Mouse (Mus musculus) hindbrain, embryonic 14.5 days (tissue): ENCODE measurements at regions not wholly inside any gene's neighbourhood (a gene's known extent, or its start where the extent isn't known, plus 50 kb on each side); places are given as distances from the start of the nearest gene placed in this dataset.

Experiments
- ATAC-seq: fragments of 200-750 bp; cut with Nextera tagmentation; 2 replicates; pipeline ENCODE4 v1.8.0; 2017; ENCODE audit warnings: moderate number of reproducible peaks, mild to moderate bottlenecking, moderate TSS enrichment, moderate library complexity; ENCODE audit not compliant: low FRiP score
- DNase-seq: peaks from one replicate; pipeline ENCODE4 v3.0.0-alpha.2; 2015; ENCODE audit warnings: low spot score
- H3K27ac ChIP-seq: fragments of 300-500 bp; sonication (generic); 2 replicates; pipeline ENCODE4 v1.5.1; 2014; ENCODE audit warnings: mild to moderate bottlenecking, moderate library complexity
- H3K27me3 ChIP-seq: fragments of 300-500 bp; sonication (generic); 2 replicates; pipeline ENCODE4 v1.6.1; 2014; ENCODE audit warnings: mild to moderate bottlenecking, low read length, mixed read lengths; ENCODE audit not compliant: control insufficient read depth, insufficient read depth
- H3K36me3 ChIP-seq: fragments of 300-500 bp; sonication (generic); replicated peaks from 2 replicates; pipeline ENCODE4 v1.6.1; 2014; ENCODE audit not compliant: control insufficient read depth, insufficient read depth
- H3K4me1 ChIP-seq: fragments of 300-500 bp; sonication (generic); replicated peaks from 2 replicates; pipeline ENCODE4 v1.6.1; 2014; ENCODE audit warnings: antibody characterized with exemption, low read length, mixed read lengths; ENCODE audit not compliant: control insufficient read depth, insufficient read depth
- H3K4me2 ChIP-seq: fragments of 300-500 bp; sonication (generic); replicated peaks from 2 replicates; pipeline ENCODE4 v1.6.1; 2014; ENCODE audit warnings: mild to moderate bottlenecking, moderate library complexity
- H3K4me3 ChIP-seq: fragments of 300-500 bp; sonication (generic); replicated peaks from 2 replicates; pipeline ENCODE4 v1.5.1; 2014; ENCODE audit warnings: mild to moderate bottlenecking, low read length
- H3K9ac ChIP-seq: fragments of 300-500 bp; sonication (generic); 2 replicates; pipeline ENCODE4 v1.6.1; 2014
- H3K9me3 ChIP-seq: fragments of 300-500 bp; sonication (generic); 2 replicates; pipeline ENCODE4 v1.6.1; 2016; ENCODE audit warnings: low read length; ENCODE audit not compliant: control insufficient read depth
- WGBS: fragments of 180-500 bp; shearing (Covaris S2); extraction: QIAGEN DNeasy Blood & Tissue Kit; methylation state at CpG from one replicate; pipeline ENCODE4 v1.1.7; 2014; 5-methylcytosine and 5-hydroxymethylcytosine counted together

DNA sequence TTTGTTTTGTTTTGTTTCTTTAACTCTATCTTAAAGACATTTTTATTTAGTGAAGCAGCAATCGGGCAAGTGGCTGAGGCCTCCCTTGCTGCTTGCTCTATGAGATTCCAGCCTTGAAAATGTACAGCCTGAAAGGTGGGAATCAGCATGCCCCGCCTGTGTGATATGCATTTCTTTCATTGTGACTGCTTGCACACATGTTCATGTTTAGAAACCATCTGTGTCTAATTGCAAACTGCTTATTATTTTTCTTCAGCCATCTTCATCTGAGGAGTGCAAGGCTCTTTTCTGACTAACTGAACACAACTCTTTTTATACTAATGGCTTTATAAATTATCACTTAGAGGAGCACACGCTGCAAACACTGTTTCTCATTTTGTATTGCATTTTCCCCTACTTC, 449.0 kb upstream of the Sptlc3 start:
- no peak overlapping the region for H3K4me2 ChIP-seq
- H3K4me1 ChIP-seq, result no peaks in the 10 kb centered on the region
- ATAC-seq, result no peak
- H3K36me3 ChIP-seq, result no peaks in the 10 kb centered on the region
- H3K27ac ChIP-seq, result no peak overlapping the region
- no peak for DNase-seq
- 0 out of 2 replicates have a peak, but pooled peaks cover 6% of the 10 kb centered on the region for H3K9me3 ChIP-seq
- no peak overlapping the region for H3K9ac ChIP-seq
- H3K27me3 ChIP-seq, result no peaks in the 10 kb centered on the region
- 77% methylated on average over 3 of the region's 3 CpGs for WGBS
- H3K4me3 ChIP-seq, result no peak overlapping the region

DNA sequence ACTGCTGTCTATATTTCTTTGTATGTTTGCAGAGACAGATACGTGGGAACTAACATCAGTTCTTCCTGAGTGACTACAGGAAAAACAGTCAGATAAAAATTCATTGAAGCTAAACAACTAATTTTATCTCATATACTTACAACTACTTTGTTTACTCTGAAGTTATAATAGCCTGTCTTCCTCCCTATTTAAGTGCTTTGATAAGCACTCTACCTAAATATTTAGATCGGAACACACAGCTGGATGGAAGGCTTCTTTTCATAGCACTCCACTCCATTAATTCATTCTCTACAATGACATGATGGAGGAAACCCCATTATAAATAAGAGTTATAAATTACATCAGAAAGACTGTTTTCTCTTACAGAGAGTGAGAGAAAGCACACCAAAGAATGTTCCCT, 438.5 kb upstream of the Sptlc3 start:
- ATAC-seq, result no peak
- Histone ChIP-seq H3K4me2 (no peak overlapping the region), H3K9ac (no peak overlapping the region), H3K4me3 (no peak overlapping the region), H3K27ac (no peak overlapping the region), H3K36me3 (no peaks in the 10 kb centered on the region), H3K27me3 (no peaks in the 10 kb centered on the region), H3K9me3 (no peaks in the 10 kb centered on the region), H3K4me1 (no peaks in the 10 kb centered on the region)
- 79% methylated on average over 2 of the region's 2 CpGs for WGBS
- DNase-seq, result no peak

DNA sequence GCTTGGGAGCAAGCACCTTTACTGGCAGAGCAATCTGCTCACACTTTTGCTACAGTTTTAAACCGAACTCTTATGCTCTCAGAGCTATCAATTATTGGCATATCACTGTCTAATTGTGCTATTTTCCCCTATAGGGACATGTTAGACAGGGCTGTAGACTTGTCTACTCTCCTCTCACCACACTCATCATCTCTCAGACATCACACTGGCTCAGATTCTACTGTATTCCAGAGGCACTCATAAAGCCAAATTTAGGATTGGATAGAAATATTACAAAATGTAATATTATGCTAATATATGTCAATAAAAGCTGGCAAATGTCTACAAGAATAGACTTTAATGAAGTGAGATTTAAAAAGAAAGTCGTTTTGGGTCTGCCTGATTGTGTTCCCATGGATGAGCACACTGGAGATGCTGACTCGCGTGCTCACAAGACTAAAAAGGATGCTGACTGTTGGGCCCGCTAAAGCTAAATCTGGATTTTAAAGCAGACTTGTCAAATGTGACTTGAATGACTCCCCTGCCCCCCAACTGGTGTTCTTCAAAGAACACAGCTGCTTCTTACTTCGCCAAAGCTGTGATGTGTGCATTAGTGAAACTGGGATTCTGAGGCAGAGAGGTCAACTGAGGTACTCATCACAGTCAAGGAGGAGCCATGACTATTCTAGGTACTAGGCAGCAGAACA, 424.3 kb upstream of the Sptlc3 start:
- ATAC-seq, result no peak
- no peak for DNase-seq

DNA sequence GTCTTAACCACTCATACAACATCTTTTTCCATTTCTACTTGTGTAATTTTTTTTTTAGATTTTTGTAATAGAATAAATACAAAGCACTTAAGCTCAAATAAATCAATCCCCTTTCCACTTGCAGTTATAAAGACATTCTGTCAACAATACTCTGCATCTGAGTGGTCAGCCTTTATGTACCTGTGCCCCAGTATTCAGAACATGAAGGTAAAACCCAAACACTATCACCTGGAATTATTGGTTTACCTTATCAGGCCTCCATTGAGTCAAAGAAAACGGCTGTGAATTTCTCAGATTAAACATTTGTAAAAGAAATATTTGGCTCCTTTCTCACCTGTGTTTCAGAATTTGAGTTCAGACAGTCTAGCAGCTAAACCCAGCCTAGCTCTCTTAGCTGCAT, 422.0 kb upstream of the Sptlc3 start:
- H3K36me3 ChIP-seq, result no peaks in the 10 kb centered on the region
- H3K4me3 ChIP-seq, result no peak overlapping the region
- H3K9me3 ChIP-seq, result no peaks in the 10 kb centered on the region
- H3K4me2 ChIP-seq, result no peak overlapping the region
- 0 out of 2 replicates have a peak overlapping the region, but pooled peaks have one; percentile 9 for H3K27ac ChIP-seq
- H3K9ac ChIP-seq, result no peak overlapping the region
- no peak for DNase-seq
- 79% methylated on average over 1 of the region's 1 CpGs for WGBS
- H3K4me1 ChIP-seq, result no peaks in the 10 kb centered on the region
- no peak for ATAC-seq
- no peaks in the 10 kb centered on the region for H3K27me3 ChIP-seq

More for the DNA sequence above, 424.3 kb upstream of the Sptlc3 start:
- Histone ChIP-seq H3K9ac (no peak overlapping the region), H3K36me3 (no peaks in the 10 kb centered on the region), H3K27me3 (no peaks in the 10 kb centered on the region), H3K27ac (no peak overlapping the region), H3K4me3 (no peak overlapping the region), H3K4me1 (no peaks in the 10 kb centered on the region), H3K4me2 (no peak overlapping the region), H3K9me3 (no peaks in the 10 kb centered on the region)
- 84% methylated on average over 6 of the region's 6 CpGs for WGBS

DNA sequence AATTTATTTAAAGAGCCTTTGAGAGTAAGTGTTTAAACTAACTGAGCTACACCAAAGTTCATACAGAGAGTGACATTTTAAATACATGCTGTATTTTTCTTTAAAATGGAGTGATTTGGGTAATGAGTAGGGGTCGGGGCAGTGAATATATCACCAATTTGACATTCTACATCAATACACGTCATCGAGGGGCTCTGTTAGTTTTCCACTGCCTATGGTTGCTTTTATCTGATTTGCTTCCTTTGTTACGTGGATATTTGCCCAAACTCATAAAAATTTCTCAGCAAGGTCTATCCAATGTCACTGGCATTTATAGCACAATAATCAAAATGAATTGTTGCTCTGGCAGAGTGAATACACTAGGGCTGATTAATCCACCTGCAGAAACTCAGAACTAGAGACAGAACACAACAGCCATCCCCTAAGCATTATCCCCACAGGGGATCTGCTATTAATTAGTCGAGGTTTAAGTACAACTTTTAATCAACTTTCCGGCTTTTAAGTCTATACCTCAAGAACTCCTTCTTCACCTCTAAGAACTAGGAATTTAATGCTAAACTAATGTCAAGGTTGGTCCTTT, 400.1 kb upstream of the Sptlc3 start:
- H3K27ac ChIP-seq, result no peak overlapping the region
- no peak overlapping the region for H3K9ac ChIP-seq
- H3K9me3 ChIP-seq, result peaks cover 6% of the 10 kb centered on the region; the same call in 1 of the 2 replicates
- H3K27me3 ChIP-seq, result no peaks in the 10 kb centered on the region
- H3K4me3 ChIP-seq, result no peak overlapping the region
- DNase-seq, result no peak
- H3K4me2 ChIP-seq, result no peak overlapping the region
- no peaks in the 10 kb centered on the region for H3K4me1 ChIP-seq
- ATAC-seq, result no peak
- 82% methylated on average over 6 of the region's 6 CpGs for WGBS
- H3K36me3 ChIP-seq, result no peaks in the 10 kb centered on the region

DNA sequence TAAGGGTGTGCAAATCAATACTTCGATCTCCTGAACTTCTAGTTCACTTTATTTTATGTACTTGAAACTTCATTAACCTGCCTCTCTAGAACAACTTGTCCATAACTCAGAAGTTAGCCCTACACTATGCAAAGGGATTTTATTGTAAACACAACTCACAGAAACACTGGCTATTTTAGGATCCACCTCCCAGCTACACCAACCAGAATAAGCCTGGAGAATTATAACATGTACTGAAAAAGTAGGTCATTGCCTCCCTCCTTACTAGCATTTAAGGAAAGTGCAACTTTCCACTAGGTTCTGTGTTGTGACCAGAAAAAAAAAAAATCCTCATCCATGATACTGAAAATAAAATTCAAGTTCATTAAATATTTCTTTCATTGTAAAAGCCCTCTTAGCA, 382.0 kb upstream of the Sptlc3 start:
- 92% methylated on average over 1 of the region's 1 CpGs for WGBS
- DNase-seq, result no peak

DNA sequence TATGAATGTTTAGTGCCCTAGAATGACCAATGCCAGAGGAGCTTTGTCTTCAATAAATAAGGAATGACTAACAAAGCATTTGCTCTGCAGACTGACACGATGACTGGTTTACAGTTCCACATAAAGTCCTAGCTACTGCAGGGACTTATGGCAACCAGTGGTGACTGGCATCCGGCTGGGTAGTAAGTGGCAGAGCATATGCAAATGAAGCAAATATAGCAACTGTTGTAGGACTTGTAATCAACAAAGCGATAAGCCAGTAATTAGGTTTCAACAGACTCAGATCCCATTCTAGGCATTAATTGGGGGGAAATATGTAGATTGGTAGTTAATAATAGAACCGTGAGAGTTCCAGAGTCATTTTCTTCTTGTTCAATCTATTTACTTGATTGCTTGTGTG, 379.2 kb upstream of the Sptlc3 start:
- Histone ChIP-seq H3K27me3 (no peaks in the 10 kb centered on the region), H3K27ac (no peak overlapping the region), H3K9ac (no peak overlapping the region), H3K4me2 (no peak overlapping the region), H3K9me3 (no peaks in the 10 kb centered on the region), H3K4me1 (no peaks in the 10 kb centered on the region), H3K4me3 (no peak overlapping the region), H3K36me3 (no peaks in the 10 kb centered on the region)
- WGBS, result 83% methylated on average over 4 of the region's 4 CpGs
- no peak for DNase-seq
- ATAC-seq, result no peak

More for the DNA sequence above, 382.0 kb upstream of the Sptlc3 start:
- Histone ChIP-seq H3K4me3 (no peak overlapping the region), H3K4me1 (no peaks in the 10 kb centered on the region), H3K36me3 (no peaks in the 10 kb centered on the region), H3K9me3 (no peaks in the 10 kb centered on the region), H3K9ac (no peak overlapping the region), H3K27me3 (no peaks in the 10 kb centered on the region), H3K27ac (no peak overlapping the region), H3K4me2 (no peak overlapping the region)
- ATAC-seq, result no peak

DNA sequence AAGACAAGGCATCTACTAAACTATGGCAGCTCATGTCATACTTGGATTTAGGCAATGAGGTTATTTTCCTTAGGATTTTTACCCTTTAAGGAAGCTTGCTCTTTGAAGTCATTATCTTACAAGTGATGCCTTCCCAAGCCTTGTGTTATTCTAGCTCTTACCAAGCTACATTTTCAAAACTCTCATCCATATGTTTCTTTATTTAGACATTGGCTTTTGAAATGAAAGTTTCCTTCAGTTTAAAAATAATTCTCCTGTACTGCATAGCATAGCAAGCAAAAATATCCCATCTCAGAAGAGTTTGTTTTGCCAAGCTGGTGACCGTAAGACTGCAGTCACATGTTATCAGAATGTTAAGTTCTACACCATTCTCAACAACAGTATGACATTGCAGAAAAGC, 372.8 kb upstream of the Sptlc3 start:
- no peak overlapping the region for H3K9ac ChIP-seq
- no peak for DNase-seq
- no peak overlapping the region for H3K4me3 ChIP-seq
- H3K4me1 ChIP-seq, result no peaks in the 10 kb centered on the region
- WGBS, result 86% methylated on average over 1 of the region's 1 CpGs
- no peak overlapping the region for H3K27ac ChIP-seq
- ATAC-seq, result no peak
- H3K4me2 ChIP-seq, result no peak overlapping the region
- no peaks in the 10 kb centered on the region for H3K9me3 ChIP-seq
- H3K36me3 ChIP-seq, result no peaks in the 10 kb centered on the region
- H3K27me3 ChIP-seq, result no peaks in the 10 kb centered on the region

DNA sequence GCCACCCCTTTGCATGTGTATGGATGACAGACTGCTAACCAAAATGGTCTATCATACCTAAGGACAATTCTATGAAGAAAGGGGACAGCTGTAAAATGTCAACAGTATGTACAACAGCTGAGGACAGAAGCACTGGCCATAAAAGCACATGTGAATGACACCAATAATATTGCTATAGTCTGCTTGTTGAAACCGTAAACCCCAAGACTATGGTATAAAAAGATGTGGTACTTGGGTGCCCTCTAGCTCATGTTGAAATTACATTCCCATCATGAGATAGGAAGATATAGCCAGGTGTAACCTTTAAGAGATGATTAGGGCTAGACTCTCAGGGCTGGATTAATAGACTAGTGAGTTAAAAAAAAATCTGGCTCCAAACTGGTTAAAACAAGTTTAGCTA, 361.6 kb upstream of the Sptlc3 start:
- no peaks in the 10 kb centered on the region for H3K9me3 ChIP-seq
- H3K27me3 ChIP-seq, result no peaks in the 10 kb centered on the region
- peak; percentile 26 for DNase-seq
- H3K36me3 ChIP-seq, result no peaks in the 10 kb centered on the region
- no peak overlapping the region for H3K27ac ChIP-seq
- H3K4me2 ChIP-seq, result no peak overlapping the region
- H3K9ac ChIP-seq, result no peak overlapping the region
- H3K4me3 ChIP-seq, result no peak overlapping the region
- 59% methylated on average over 1 of the region's 1 CpGs for WGBS
- ATAC-seq, result no peak
- H3K4me1 ChIP-seq, result no peaks in the 10 kb centered on the region
